Mouse (Mus musculus) gastrocnemius, postnatal 10 days (tissue): ENCODE measurements at regions not wholly inside any gene's neighbourhood (a gene's known extent, or its start where the extent isn't known, plus 50 kb on each side); places are given as distances from the start of the nearest gene placed in this dataset.
"Not testable (repeated sequence)": the region's sequence is repeated elsewhere in the genome, so short reads cannot be mapped to it uniquely, and the experiment has no call there.

Experiments used
- DNase-seq: peaks from one replicate; pipeline ENCODE4 v3.0.0; 2021; ENCODE audit warnings: mixed read lengths

GRCm38 (mm10) chr4:89621260-89621659, 58.0 kb upstream of the Dmrta1 start:
- no peak for DNase-seq

DNA sequence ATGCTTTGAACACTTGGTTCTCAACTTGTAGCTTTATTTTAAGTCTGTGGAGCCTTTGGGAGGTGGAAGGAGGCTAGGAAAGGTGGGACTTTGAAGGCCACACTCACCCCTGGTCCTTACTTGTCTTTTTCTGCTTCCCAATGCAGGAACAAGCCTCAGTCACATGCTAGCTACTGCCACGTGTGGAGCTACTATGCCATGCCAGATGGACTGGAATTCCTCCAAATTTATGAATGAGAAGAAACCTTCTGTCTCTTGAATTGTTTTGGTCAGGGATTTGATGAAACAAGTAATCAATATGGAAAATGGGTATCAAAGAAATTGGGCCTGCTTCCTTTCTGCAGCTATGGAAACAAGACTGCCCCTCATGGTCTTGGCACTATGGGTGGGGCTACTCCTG, 74.5 kb upstream of the Dmrta1 start:
- DNase-seq: no peak

- no peak for DNase-seq
These were observed 103.7 kb upstream of the Dmrta1 start for GRCm38 (mm10) chr4:89575529-89575928.

GRCm38 (mm10) chr4:89554711-89555466, 124.3 kb upstream of the Dmrta1 start:
- DNase-seq: no peak

DNA sequence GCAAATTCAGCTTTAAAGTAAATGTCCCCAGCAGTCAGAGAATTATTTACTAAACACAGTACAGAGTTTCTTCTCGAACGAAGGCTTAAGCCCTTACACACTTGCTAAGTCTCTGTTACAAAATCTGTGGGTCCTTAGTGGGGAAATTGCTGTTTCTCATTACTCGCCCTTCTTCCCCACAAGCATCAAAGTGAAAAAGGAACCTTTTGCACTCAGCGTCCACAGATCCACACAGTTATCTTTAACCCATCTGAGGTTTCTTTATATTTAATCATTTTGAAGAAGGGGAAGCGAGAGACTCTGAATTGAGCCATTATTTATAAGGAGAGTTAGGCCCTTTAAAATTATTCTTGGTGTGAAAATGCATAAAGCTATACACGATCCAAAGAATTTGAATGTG, 126.7 kb upstream of the Dmrta1 start:
- DNase-seq: no peak

DNA sequence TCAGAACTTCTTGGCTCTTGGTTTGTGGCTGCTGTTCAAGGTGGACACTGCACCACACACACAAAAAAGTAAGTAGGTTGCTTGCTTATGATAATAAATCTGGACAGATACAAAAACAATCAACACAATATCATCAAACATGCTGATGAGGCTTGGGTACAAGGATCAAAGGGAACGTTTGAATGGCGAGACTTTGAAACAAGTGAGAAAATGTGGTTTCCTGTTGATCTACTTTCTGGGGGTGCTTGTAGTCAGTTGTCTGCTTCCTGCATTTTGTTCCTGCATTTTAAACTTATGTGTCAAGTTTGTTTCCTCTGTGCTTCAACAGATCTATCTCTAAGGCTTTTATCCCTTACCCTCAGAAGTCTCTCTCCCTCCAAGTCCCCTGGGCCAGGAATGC, 128.7 kb upstream of the Dmrta1 start:
- DNase-seq: no peak

- peak; percentile 45 for DNase-seq
These were observed 146.8 kb upstream of the Dmrta1 start for GRCm38 (mm10) chr4:89532462-89532861.

GRCm38 (mm10) chr4:89530050-89530911, 149.0 kb upstream of the Dmrta1 start:
- DNase-seq: no peak

GRCm38 (mm10) chr4:89527966-89528365, 151.3 kb upstream of the Dmrta1 start:
- no peak for DNase-seq

DNA sequence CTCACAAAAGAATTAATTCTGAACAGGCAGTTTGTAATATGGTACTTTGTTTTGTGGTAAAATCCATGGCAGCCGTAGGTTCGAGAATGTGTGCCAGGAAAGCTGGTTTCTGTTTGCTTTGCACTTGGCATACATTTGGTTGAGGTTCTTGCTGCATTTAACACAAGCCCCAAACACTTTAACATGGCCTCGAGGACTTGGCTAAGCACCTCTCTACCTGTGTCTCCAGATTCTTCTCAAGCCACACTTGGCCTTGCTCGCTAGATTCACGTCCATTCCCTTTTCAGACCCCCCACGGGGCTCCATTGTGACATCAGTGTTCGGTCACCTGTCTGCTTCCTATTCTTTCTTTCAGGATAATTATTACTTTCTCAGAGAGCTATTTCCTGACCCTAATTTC, 151.9 kb upstream of the Dmrta1 start:
- DNase-seq: no peak

GRCm38 (mm10) chr4:89525525-89525924, 153.7 kb upstream of the Dmrta1 start:
- not testable (repeated sequence) for DNase-seq

- peak; percentile 31 for DNase-seq
These were observed 154.7 kb upstream of the Dmrta1 start for GRCm38 (mm10) chr4:89524260-89525200.

DNA sequence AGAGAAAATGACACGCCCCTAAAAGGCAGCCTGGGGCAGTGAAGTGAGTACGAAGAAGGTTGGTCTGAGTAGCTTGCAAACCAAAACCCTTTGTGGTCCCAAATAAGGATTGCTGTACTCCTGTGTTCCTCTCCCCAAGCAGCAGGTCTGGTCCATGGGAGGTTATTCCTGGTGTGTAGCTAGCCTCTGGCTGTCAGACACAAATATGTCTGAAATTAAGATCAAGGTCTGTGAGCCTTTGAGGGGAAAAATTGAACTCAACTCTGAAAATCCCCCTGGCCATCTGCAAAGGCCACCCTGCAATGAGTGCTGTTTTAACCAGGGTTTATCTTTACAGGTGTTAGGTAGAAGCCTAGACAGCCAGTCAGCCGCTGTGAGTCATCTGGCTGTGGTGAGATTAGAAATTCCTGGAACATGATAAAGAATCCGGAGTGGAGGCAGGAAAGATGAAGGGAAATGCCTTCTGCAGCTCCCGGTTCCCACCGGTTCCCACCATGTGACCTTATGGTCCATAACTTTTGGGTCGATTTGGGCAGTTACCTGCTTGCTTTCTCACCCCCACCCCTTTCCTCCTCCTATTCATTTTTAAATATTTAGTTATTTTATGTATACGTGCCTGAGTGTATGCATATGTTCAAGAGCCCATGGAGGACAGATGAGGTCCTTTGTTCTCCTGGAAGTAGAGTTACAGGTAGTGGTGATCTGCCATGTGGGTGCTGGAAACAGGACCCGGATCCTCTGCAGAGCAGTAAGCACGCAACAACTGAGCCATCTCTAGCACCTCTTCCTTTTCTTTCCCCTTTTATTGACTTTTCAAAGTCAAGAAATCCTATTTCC, 155.6 kb upstream of the Dmrta1 start:
- no peak for DNase-seq

- DNase-seq: no peak
These were observed 161.2 kb upstream of the Dmrta1 start for GRCm38 (mm10) chr4:89518027-89518426.

DNA sequence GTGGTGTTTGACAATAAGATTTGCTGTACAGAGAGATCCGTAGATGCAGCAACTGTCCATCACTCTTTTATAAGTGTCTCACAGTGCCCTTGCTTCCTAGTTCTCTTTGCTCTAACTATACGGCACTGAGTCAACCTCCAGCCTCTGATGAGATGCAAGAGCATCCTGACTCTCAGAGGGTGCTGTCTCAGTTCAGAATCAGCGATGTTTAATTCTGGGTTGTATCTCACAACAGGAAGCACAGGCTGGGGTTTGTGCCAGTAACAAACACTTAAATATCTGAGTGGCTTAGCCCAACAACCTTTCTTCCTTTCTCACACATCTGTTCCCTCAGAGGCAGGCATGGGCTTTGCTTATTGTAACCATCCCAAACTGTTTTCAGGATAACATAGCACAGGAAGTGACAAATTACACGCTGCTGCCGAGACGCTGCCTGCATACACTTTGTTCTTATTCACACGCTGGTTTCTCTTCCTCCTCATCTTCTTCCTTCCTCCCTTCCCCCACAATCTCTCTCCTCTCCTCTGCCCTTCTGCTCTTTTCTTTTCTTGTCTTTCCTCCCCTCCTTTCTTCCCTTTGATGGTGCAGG, 163.3 kb upstream of the Dmrta1 start:
- no peak for DNase-seq

DNA sequence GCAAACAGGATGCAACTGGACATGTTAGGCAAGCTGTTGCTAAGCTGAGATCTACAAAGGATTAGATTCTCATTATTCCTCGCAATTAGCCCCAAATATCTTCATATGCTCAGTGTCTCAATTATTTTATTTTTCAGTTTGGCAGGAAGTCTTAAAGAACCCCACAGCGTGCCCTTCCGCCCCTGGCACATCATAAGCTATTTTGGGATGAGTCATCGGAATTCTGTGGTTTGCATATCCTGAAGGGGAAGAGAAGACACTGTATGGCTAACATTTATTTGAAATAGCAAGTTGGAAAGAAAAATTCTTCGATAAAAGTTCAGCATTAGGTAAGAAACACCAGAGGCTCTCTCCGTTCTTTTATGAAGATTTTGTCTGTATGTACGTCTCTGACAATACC, 164.3 kb upstream of the Dmrta1 start:
- DNase-seq: no peak

DNA sequence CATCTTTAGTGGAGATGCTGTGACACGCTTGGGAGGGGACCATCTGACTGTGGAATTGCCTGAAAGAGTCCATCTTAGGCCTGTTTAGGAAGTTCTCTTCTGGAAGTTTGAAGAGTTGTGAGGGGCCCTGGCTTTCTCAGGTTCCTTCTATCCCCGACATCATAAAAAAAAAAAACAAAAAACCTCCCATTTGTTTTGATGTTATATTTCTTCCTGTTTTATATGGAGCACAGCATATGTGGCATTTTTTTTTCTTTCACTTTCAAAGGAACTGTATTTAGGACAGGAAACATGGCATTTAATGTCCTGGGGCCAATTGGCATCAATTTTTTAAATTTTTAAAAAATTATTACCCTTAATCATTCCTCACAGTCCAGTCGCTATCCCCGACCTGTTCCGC, 168.6 kb upstream of the Dmrta1 start:
- DNase-seq: no peak

- DNase-seq: no peak
These were observed 169.4 kb upstream of the Dmrta1 start for GRCm38 (mm10) chr4:89509655-89510391.

DNA sequence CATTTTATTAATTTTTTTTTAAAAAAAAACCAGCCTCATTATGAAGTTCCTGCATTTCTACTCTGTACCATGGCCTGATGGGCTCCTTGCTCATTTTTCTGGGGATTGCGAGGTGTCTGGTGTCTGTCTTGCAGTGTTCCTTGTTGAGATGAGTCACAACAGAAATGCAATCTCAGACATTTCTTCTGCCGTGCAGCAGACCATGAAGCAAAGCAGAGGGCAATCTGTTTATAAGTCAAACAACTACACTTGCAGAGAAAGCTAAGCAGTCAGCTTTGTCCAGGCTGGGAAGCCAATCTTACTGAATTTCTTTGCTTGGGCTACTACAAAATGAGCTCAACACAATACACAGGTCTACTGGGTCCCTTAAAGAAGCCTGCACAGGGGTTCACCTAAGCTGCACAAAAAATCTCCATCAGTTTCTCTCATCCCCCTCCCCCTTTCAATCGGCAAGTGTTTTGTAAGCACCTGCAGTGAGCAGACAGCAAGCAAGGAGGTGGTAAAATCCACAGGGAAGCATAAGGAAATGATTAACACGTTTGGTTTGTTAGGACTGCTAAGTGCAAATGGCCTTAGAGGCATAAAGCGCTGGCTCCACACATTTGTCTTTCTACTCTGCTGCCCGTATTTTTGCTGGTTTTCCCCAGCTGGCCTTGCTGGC, 171.0 kb upstream of the Dmrta1 start:
- DNase-seq: no peak

DNA sequence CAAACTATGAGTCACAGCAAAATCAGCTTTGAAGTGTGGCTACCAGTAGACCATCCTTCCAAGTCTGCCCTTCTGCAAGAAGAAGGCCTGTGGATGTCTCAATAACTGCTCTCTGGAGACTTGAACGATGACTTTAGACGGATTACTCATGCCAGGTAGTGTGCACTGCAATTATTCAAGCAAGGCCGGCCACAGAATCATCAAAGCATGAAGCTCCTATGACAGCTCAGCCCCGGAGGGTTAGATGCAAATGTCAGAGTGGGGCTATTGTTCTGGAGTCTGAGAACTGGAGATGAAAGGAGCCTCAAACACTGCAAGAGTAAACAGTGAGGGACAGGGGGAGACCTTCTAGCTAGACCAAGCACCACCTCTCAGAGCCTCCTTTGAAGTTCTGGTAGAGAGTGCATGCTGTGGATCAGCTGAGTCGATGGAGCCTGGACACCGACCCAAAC, 173.8 kb upstream of the Dmrta1 start:
- no peak for DNase-seq
